8 mouse cellular contexts compared by ENCODE assay signal in the genomic region with DNA sequence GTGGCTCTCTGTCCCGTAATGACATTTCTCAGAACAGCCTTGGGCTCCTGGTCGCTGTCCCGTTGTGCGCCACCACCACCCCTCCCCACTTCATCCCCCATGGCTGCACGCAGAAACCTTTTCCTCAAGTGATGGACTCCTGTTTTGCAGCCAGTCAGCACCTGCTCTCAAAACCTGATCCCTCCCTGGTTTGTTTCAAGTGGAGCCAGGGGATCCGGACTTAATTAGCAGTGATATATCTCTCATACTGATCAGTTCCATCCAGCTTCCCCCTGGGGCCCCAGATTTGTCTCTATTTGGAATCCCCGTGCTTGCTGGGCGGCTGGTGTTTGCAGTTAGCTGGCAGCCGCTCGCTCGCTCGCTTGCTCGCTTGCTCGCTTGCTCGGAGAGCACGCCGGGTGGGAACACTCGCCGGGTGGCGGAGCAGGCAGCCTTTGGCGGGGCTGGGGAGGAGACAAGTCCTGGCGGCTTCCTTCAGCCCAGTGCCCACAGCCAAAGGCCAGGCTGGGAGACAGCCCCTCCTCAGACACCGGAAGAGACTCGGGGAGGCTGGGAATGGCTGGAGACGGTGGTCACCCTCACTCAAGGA.
A peak's percentile ranks its signal among the peaks of the same experiment; 100 is the strongest.
DNase-seq lines count a peak whose midpoint lies in the region; ATAC-seq and TF ChIP-seq lines count a peak whose summit lies in the region.

No protein-coding gene starts in this region.

- no peaks in the 10 kb centered on the region for H3K9me3 ChIP-seq in embryonic facial prominence, embryonic 14.5 days (ENCODE audit: control insufficient read depth, low read length)

- TF ChIP-seq CTCF in small intestine, adult 2 months (IDR thresholded peaks at IDR 0.05; ENCODE audit: extremely low read depth, insufficient read length, insufficient replicate concordance, low read depth, low read length): no peak

- DNase-seq in ES-CJ7 (ENCODE audit: low read depth, low spot score): peak; percentile 38
- peak; percentile 58 for DNase-seq in adrenal gland, postnatal 25 days
- peak; percentile 90 for DNase-seq in embryonic facial prominence, embryonic 14.5 days (ENCODE audit: low spot score)
- peak; percentile 47 for DNase-seq in heart, postnatal 4 days
- DNase-seq in layer of hippocampus, postnatal 14 days (ENCODE audit: low spot score in 2 of 2): peak; percentile 36 to 42
- DNase-seq in lung, postnatal 36 days: peak; percentile 18
- no peak for DNase-seq in spleen, adult 12 weeks (ENCODE audit: low spot score)

- peak overlapping the region; percentile 79 for H3K4me2 ChIP-seq in embryonic facial prominence, embryonic 14.5 days (ENCODE audit: low read depth, low read length)

- H3K27ac ChIP-seq in embryonic facial prominence, embryonic 14.5 days (replicated peaks; ENCODE audit: low read depth, low read length): peak overlapping the region; percentile 86
- H3K27ac ChIP-seq in small intestine, adult 2 months (ENCODE audit: insufficient read depth, low read depth, low read length): no peak overlapping the region

- ATAC-seq in embryonic facial prominence, embryonic 14.5 days (ENCODE audit: low read depth): peak; percentile 81

- no peak for TF ChIP-seq POLR2A in small intestine, adult 2 months (IDR thresholded peaks at IDR 0.05; ENCODE audit: low read depth, low read length)

- peak overlapping the region; percentile 34 for H3K4me3 ChIP-seq in embryonic facial prominence, embryonic 14.5 days (ENCODE audit: low read depth, low read length)
- peak overlapping the region; percentile 42 for H3K4me3 ChIP-seq in small intestine, adult 2 months (ENCODE audit: low read depth, low read length)

- no peaks in the 10 kb centered on the region for H3K36me3 ChIP-seq in embryonic facial prominence, embryonic 14.5 days (ENCODE audit: control insufficient read depth, insufficient read depth, low read length)
- no peaks in the 10 kb centered on the region for H3K36me3 ChIP-seq in small intestine, adult 2 months (ENCODE audit: control insufficient read depth, insufficient read depth, low read length)

- peak overlapping the region; percentile 65 for H3K9ac ChIP-seq in embryonic facial prominence, embryonic 14.5 days (ENCODE audit: low read depth, low read length)

- 0% methylated on average over 24 of the region's 25 CpGs for WGBS in embryonic facial prominence, embryonic 14.5 days
- 7% methylated on average over 25 of the region's 25 CpGs for WGBS in small intestine, adult 2 months

- peaks cover 18% of the 10 kb centered on the region for H3K4me1 ChIP-seq in embryonic facial prominence, embryonic 14.5 days (ENCODE audit: control insufficient read depth, insufficient read depth, low read length)
- peaks cover 7% of the 10 kb centered on the region for H3K4me1 ChIP-seq in small intestine, adult 2 months (ENCODE audit: control insufficient read depth, insufficient read depth, insufficient read length, low read length)

- no peaks in the 10 kb centered on the region for H3K27me3 ChIP-seq in embryonic facial prominence, embryonic 14.5 days (replicated peaks; ENCODE audit: control insufficient read depth, insufficient read depth, low read length)
- no peaks in the 10 kb centered on the region for H3K27me3 ChIP-seq in small intestine, adult 2 months (ENCODE audit: control insufficient read depth, insufficient read depth, low read length)
